Mouse (Mus musculus) effector memory CD4-positive, alpha-beta T cell, adult 7 months (primary cell): ENCODE results near the gene Pfpl. TPM values are rescaled to one million over a fixed set of nuclear protein-coding genes. Genes with fewer than 3 reads are reported as not detected.

Source experiments
- polyA plus RNA-seq: library from polyadenylated mRNA; unstranded; fragments of 100-300 nt; shearing (Covaris generic); gene quantifications from one replicate; pipeline ENCODE4 v1.2.1, GENCODE M21; 2017

Pfpl gene
- 0.26 TPM for polyA plus RNA-seq

GRCm38 (mm10) chr19:12427605-12428004, at the start of gene Pfpl:
Gene Pfpl, plus strand, starts transcription at chr19:12427905.

GRCm38 (mm10) chr19:12386979-12387378, 40.7 kb upstream of the Pfpl start, which contains the start of gene Olfr1440:
Gene Olfr1440, plus strand, starts transcription at chr19:12387279.

GRCm38 (mm10) chr19:12417361-12417760, 10.3 kb upstream of the Pfpl start, which contains the start of gene Olfr1441:
Gene Olfr1441, plus strand, starts transcription at chr19:12417433.

GRCm38 (mm10) chr19:12460282-12461249, 32.9 kb downstream of the Pfpl start, which contains the start of gene Mpeg1:
Gene Mpeg1, plus strand, starts transcription at chr19:12460779.

Other genes starting within 250 kb of the Pfpl start
- gene Olfr1431, start 227.3 kb upstream of the Pfpl start, polyA plus RNA-seq = not detected
- not detected for gene Olfr1432, start 195.3 kb upstream of the Pfpl start, polyA plus RNA-seq
- gene Olfr262, start 186.2 kb upstream of the Pfpl start, polyA plus RNA-seq = 0.73 TPM
- not detected for gene Olfr235, start 166.9 kb upstream of the Pfpl start, polyA plus RNA-seq
- gene Olfr1434, start 148.1 kb upstream of the Pfpl start, polyA plus RNA-seq = not detected
- not detected for gene Olfr1436, start 128.8 kb upstream of the Pfpl start, polyA plus RNA-seq
- not detected for gene Olfr1437, start 102.8 kb upstream of the Pfpl start, polyA plus RNA-seq
- gene Olfr1438-ps1, start 92.0 kb upstream of the Pfpl start, polyA plus RNA-seq = 0.16 TPM
- 0.26 TPM for gene Olfr1440, start 40.6 kb upstream of the Pfpl start, polyA plus RNA-seq
- gene Olfr1441, start 10.5 kb upstream of the Pfpl start, polyA plus RNA-seq = not detected
- not detected for gene Mpeg1, start 32.9 kb downstream of the Pfpl start, polyA plus RNA-seq
- gene Dtx4, start 73.5 kb downstream of the Pfpl start, polyA plus RNA-seq = 31.1 TPM
- gene Fam111a, start 117.8 kb downstream of the Pfpl start, polyA plus RNA-seq = 26.0 TPM
- gene Gm4952, start 172.1 kb downstream of the Pfpl start, polyA plus RNA-seq = not detected
- not detected for gene Glyat, start 205.4 kb downstream of the Pfpl start, polyA plus RNA-seq
- gene Olfr1442, start 242.5 kb downstream of the Pfpl start, polyA plus RNA-seq = 0.16 TPM